Mouse (Mus musculus) G1E (cell line): Measurements from ENCODE around the gene Iqgap1. TPM values are rescaled to one million over a fixed set of nuclear protein-coding genes. Genes with fewer than 3 reads are reported as not detected.

Experiments
- ATAC-seq: 2 replicates; pipeline ENCODE4 v1.8.0; 2016; ENCODE audit warnings: mild to moderate bottlenecking; ENCODE audit not compliant: insufficient number of reproducible peaks, poor library complexity, low FRiP score, severe bottlenecking; ENCODE audit errors: extremely low read depth
- DNase-seq: peaks from one replicate; pipeline ENCODE4 v3.0.0; 2012; ENCODE audit warnings: low spot score
- H3K27me3 ChIP-seq: 2 replicates; pipeline ENCODE4 v1.6.1; 2012; ENCODE audit warnings: mild to moderate bottlenecking, low read length, inconsistent platforms; ENCODE audit not compliant: insufficient read depth
- H3K36me3 ChIP-seq: replicated peaks from 2 replicates; pipeline ENCODE3; 2012; ENCODE audit warnings: mild to moderate bottlenecking, inconsistent platforms
- H3K4me1 ChIP-seq: 2 replicates; pipeline ENCODE4 v1.6.1; 2012; ENCODE audit warnings: low read depth, low read length, inconsistent platforms, mixed read lengths; ENCODE audit not compliant: insufficient read depth
- H3K4me3 ChIP-seq: 2 replicates; pipeline ENCODE4 v1.5.1; 2012; ENCODE audit warnings: low read depth, mild to moderate bottlenecking, inconsistent platforms, low read length, moderate library complexity, mixed read lengths
- H3K9me3 ChIP-seq: replicated peaks from 2 replicates; pipeline ENCODE4 v1.6.1; 2012; ENCODE audit warnings: inconsistent platforms
- CTCF ChIP-seq: IDR thresholded peaks from 2 replicates; pipeline ENCODE4 v1.5.1; 2012; ENCODE audit warnings: low read depth, low read length, inconsistent platforms, mixed read lengths
- GATA1 ChIP-seq: IDR thresholded peaks from 2 replicates; pipeline ENCODE4 v1.6.1; 2012; ENCODE audit warnings: borderline replicate concordance, low read length, inconsistent platforms, mixed read lengths
- GATA2 ChIP-seq: IDR thresholded peaks from 2 replicates; pipeline ENCODE4 v1.6.1; 2012; ENCODE audit warnings: low read depth, low read length, inconsistent platforms, borderline replicate concordance
- POLR2AphosphoS5 ChIP-seq: IDR thresholded peaks from 2 replicates; pipeline ENCODE4 v1.6.1; 2012; ENCODE audit warnings: low read depth, low read length, inconsistent platforms; ENCODE audit not compliant: insufficient replicate concordance
- TAL1 ChIP-seq: conservative IDR thresholded peaks from 2 replicates; pipeline ENCODE4 v1.6.1; 2012; ENCODE audit warnings: low read depth, low read length, inconsistent platforms, mixed read lengths
- polyA plus RNA-seq: library from polyadenylated mRNA; stranded (reverse); fragments of >175 nt; gene quantifications from 2 replicates; pipeline ENCODE4 v1.2.3, GENCODE M21; 2012
- total RNA-seq, 2 experiments: library from RNA; stranded (forward) in 1 of 2; stranded (reverse) in 1 of 2; fragments of 200-1000 nt in 1 of 2; fragments of >200 nt in 1 of 2; fragmentation: Nextera tagmentation in 1 of 2; gene quantifications; 2 replicates each; pipeline ENCODE4 v1.2.3; 2014 to 2017

Gene Iqgap1
- total and polyA plus RNA-seq, 3 experiments = 22.0 to 179 (median 174) TPM

DNA sequence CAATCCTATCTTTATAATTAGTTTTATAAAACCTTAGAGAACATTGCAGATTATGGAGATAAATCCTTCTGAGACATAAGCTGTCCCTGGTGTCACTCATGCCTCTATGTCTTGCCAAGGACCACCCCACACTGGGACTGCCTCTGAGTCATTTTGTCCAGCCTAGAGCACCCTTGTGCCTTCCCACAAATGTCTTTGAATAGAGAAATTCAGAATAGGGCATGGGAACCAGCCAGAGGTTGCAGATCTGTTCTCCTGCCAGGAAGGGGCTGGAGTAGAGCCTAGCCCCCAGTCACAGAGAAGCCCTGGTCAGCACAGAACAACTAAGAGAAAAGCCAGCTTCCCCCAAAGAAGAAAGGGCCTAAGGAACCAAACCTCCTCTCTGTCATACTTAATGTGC lies 29.5 kb upstream of the Iqgap1 start:
- Histone ChIP-seq H3K4me3 (no peak overlapping the region), H3K4me1 (peaks cover 14% of the 10 kb centered on the region), H3K9me3 (peaks cover 4% of the 10 kb centered on the region), H3K36me3 (no peaks in the 10 kb centered on the region), H3K27me3 (0 out of 2 replicates have a peak, but pooled peaks cover 2% of the 10 kb centered on the region)
- DNase-seq (no peak), ATAC-seq (no peak)
- TF ChIP-seq CTCF (no peak), GATA1 (no peak), TAL1 (no peak), POLR2AphosphoS5 (no peak), GATA2 (no peak)

DNA sequence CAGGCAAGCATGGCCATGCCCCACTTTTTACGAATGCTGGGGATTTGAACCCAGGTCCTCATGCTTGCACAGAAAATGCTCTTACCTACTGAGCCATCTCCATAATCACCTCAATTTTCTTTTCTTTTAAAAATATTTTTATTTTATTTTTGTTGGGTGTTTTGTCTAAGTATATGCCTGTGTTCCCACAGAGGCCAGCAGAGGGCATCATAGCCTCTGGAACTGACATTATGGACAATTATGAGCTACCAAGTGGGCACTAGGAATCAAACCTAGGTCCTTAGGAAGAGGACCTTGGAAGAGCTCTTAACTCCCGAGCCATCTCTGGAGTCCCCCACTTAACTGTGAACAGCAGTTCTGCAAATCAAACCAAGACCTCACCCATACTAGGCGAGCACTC lies 27.4 kb upstream of the Iqgap1 start:
- Histone ChIP-seq H3K36me3 (no peaks in the 10 kb centered on the region), H3K4me1 (peaks cover 10% of the 10 kb centered on the region), H3K27me3 (0 out of 2 replicates have a peak, but pooled peaks cover 2% of the 10 kb centered on the region), H3K9me3 (peaks cover 4% of the 10 kb centered on the region), H3K4me3 (no peak overlapping the region)
- no peak for ATAC-seq
- DNase-seq = no peak
- TF ChIP-seq GATA1 = no peak
- no peak for TF ChIP-seq TAL1
- TF ChIP-seq GATA2 = no peak
- TF ChIP-seq POLR2AphosphoS5 = no peak
- TF ChIP-seq CTCF = no peak

DNA sequence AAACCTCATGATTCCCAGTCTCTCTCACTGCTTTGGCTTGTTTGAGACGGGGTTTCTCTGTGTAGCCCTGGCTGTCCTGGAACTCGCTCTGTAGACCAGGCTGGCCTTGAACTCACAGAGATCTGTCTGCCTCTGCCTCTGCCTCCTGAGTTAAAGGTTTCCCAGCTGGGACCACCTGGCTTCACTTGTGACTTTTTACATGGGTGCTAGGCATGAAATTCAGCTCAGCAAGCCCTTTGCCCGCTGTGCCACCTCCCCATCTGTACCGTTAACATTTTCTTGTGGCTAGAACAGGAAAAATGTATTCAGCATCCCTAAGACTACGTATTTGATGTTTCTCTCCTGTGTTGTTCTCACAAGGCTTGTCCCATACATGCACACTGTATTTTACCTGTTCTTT lies 24.7 kb upstream of the Iqgap1 start:
- ATAC-seq (no peak), DNase-seq (no peak)
- H3K27me3 ChIP-seq = peaks cover 6% of the 10 kb centered on the region; the same call in 1 of the 2 replicates
- no peaks in the 10 kb centered on the region for H3K36me3 ChIP-seq
- H3K4me3 ChIP-seq = no peak overlapping the region
- H3K4me1 ChIP-seq = peaks cover 6% of the 10 kb centered on the region
- peaks cover 4% of the 10 kb centered on the region for H3K9me3 ChIP-seq
- TF ChIP-seq TAL1 (no peak), POLR2AphosphoS5 (no peak), GATA1 (no peak)

DNA sequence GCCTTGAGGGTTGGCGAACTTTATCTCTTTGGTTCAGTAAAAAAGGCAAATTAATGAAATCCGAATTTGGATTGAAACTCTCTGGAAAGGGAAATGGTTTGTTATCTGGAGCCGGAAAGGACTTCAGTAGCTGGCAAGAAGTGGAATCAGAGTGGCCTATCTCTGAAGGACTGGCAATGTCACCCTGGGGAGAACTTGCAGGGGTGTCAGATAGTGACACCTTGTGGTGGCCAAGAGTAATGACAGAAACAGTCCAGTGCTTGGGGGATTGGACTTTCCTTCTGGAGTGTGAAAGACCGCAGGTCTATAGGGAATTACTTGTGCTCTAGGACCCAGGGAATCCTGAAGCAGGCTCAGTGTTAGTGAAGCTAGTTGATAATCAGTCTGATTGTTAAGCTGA lies 23.9 kb upstream of the Iqgap1 start:
- ATAC-seq = no peak; the same call in 1 of the 2 replicates
- DNase-seq = peak; percentile 68

DNA sequence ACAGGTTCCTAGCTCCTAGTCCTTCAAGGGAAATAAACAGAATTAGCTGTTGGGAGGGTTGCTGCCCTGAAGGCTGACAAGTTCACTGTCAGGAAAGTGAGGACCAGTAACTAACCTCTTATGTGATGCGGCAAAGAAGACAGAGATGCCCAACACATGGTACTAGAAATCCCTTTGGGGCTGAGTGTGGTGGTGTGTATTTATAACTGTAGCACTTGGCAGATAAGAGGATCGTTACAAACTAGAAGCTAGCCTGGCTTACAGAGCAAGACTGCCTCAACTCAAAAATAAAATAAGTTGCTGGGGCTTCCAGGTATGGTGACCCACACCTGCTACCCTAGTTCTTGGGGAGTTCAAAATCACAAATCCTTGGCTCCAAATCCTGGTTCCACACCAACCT lies 23.5 kb upstream of the Iqgap1 start:
- H3K4me1 ChIP-seq = peaks cover 6% of the 10 kb centered on the region
- H3K27me3 ChIP-seq = peaks cover 11% of the 10 kb centered on the region
- DNase-seq = no peak
- peaks cover 4% of the 10 kb centered on the region for H3K9me3 ChIP-seq
- TF ChIP-seq GATA1 (no peak), CTCF (no peak), POLR2AphosphoS5 (no peak), GATA2 (no peak), TAL1 (no peak)
- no peak overlapping the region for H3K4me3 ChIP-seq
- H3K36me3 ChIP-seq = no peaks in the 10 kb centered on the region
- ATAC-seq = no peak

More for the DNA sequence above, 23.9 kb upstream of the Iqgap1 start:
- Histone ChIP-seq H3K4me1 (peaks cover 6% of the 10 kb centered on the region), H3K27me3 (peaks cover 9% of the 10 kb centered on the region), H3K36me3 (no peaks in the 10 kb centered on the region), H3K9me3 (peaks cover 4% of the 10 kb centered on the region), H3K4me3 (no peak overlapping the region)
- no peak for TF ChIP-seq GATA1
- TF ChIP-seq CTCF = peak; percentile 94

DNA sequence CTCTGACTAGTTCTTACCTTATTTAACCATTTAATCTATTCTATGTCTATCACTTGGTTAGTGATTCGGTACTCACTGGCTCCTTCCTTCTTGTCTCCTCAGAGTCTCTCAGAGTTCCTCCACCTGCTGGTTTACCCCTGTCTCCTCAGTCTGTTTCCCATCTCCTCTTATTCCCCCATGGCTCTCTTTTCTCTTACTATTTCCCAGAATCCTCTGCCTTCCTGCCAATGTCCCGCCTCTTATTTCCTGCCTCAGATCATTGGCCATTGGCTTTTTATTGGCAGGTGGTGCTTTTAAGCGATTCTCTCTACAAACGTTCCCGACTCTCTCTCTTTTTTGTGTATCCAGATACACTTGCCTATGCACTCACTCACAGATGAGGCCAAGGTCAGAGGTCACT lies 20.9 kb upstream of the Iqgap1 start:
- no peak overlapping the region for H3K4me3 ChIP-seq
- H3K9me3 ChIP-seq = no peaks in the 10 kb centered on the region
- no peak for ATAC-seq
- H3K27me3 ChIP-seq = peaks cover 15% of the 10 kb centered on the region
- no peak for TF ChIP-seq CTCF
- no peak for TF ChIP-seq GATA2
- TF ChIP-seq TAL1 = no peak
- TF ChIP-seq POLR2AphosphoS5 = no peak
- no peak for TF ChIP-seq GATA1
- H3K36me3 ChIP-seq = no peaks in the 10 kb centered on the region
- peaks cover 6% of the 10 kb centered on the region for H3K4me1 ChIP-seq
- DNase-seq = no peak

DNA sequence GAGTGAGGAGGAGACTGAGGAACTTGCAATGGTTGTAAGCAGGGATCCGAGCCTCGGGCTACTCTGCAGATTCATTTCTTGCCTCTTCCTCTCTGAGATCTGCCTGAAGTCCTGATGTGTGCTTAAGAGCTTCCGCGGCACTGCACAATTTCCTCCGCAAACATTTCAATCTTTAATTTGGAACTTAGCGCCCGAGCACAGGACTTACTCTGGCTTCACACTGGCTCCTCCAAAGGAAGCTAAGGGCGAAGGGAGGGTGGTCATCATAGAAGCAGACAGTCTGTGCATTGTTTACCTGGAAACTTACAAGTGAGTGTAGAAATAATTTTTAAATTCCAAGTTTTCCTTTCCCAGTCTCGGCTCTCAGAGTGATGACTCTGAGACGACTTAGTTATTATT lies 20.5 kb upstream of the Iqgap1 start:
- H3K36me3 ChIP-seq = no peaks in the 10 kb centered on the region
- H3K9me3 ChIP-seq = no peaks in the 10 kb centered on the region
- ATAC-seq (no peak), DNase-seq (no peak)
- no peak for TF ChIP-seq TAL1
- TF ChIP-seq POLR2AphosphoS5 = no peak
- no peak for TF ChIP-seq GATA1
- TF ChIP-seq CTCF = no peak
- no peak for TF ChIP-seq GATA2
- H3K4me3 ChIP-seq = no peak overlapping the region
- H3K27me3 ChIP-seq = peaks cover 15% of the 10 kb centered on the region
- H3K4me1 ChIP-seq = peaks cover 6% of the 10 kb centered on the region
